Mouse (Mus musculus) kidney, adult 2 months (tissue): ENCODE data around the gene B4galt5.

Source experiments
- CTCF ChIP-seq: fragments of 200-500 bp; conservative IDR thresholded peaks from 2 replicates; pipeline ENCODE4 v1.5.1; 2011; ENCODE audit warnings: low read depth, mild to moderate bottlenecking, control low read depth, low read length, moderate library complexity, mixed read lengths; ENCODE audit not compliant: insufficient read depth, insufficient read length
- POLR2A ChIP-seq: fragments of 200-500 bp; IDR thresholded peaks from one replicate; pipeline ENCODE4 v1.6.1; 2011; ENCODE audit warnings: low read depth, low read length, control low read depth

- no peak for TF ChIP-seq CTCF
- no peak for TF ChIP-seq POLR2A
Measured at GRCm38 (mm10) chr2:167274713-167275465, 74.1 kb downstream of the B4galt5 start.
